Mouse (Mus musculus) CH12.LX (cell line): ENCODE measurements around the gene Msi2. TPM values are rescaled to one million over a fixed set of nuclear protein-coding genes. Genes with fewer than 3 reads are reported as not detected.
A peak's percentile ranks its signal among the peaks of the same experiment; 100 is the strongest.

ENCODE experiments used
- DNase-seq: peaks from one replicate; pipeline ENCODE4 v3.0.0-alpha.2; 2013; ENCODE audit errors: extremely low read depth
- H3K27ac ChIP-seq: 2 replicates; pipeline ENCODE4 v1.5.1; 2012; ENCODE audit warnings: low read depth, mild to moderate bottlenecking, control low read depth, moderate library complexity; ENCODE audit not compliant: insufficient read depth
- H3K27me3 ChIP-seq: replicated peaks from 2 replicates; pipeline ENCODE3; 2012; ENCODE audit warnings: inconsistent platforms
- H3K36me3 ChIP-seq, 2 experiments: replicated peaks in 1 of 2; 2 replicates each; pipeline versions ENCODE3 to v1.6.1; 2012; ENCODE audit warnings: inconsistent platforms in 1 of 2, low read length in 1 of 2, mild to moderate bottlenecking in 1 of 2, mixed read lengths in 1 of 2, moderate library complexity in 1 of 2; ENCODE audit not compliant: control insufficient read depth in 1 of 2, insufficient read depth in 1 of 2
- H3K4me1 ChIP-seq, 2 experiments: 2 replicates each; pipeline ENCODE4 v1.6.1; 2012; ENCODE audit warnings: inconsistent platforms in 1 of 2, moderate library complexity in 1 of 2; ENCODE audit not compliant: insufficient read depth in 2 of 2, control insufficient read depth in 1 of 2
- H3K4me2 ChIP-seq: 2 replicates; pipeline ENCODE4 v1.6.1; 2012; ENCODE audit warnings: low read depth, mild to moderate bottlenecking, control low read depth; ENCODE audit not compliant: poor library complexity, insufficient read depth, severe bottlenecking
- H3K4me3 ChIP-seq, 3 experiments: fragments of 150-350 bp in 1 of 3; sonication (generic) in 1 of 3; replicated peaks in 1 of 3; 2 replicates each; pipeline versions ENCODE3 to v1.5.1; 2011 to 2012; ENCODE audit warnings: low read depth in 2 of 3, low read length in 2 of 3, mild to moderate bottlenecking in 2 of 3, moderate library complexity in 2 of 3, control low read depth in 1 of 3, improper control_type of control experiment in 1 of 3, inconsistent platforms in 1 of 3, mixed read lengths in 1 of 3; ENCODE audit not compliant: poor library complexity in 1 of 3
- H3K79me2 ChIP-seq: replicated peaks from 2 replicates; pipeline ENCODE4 v1.6.1; 2012; ENCODE audit warnings: mild to moderate bottlenecking, moderate library complexity; ENCODE audit not compliant: control insufficient read depth, poor library complexity, insufficient read depth, severe bottlenecking; ENCODE audit errors: extremely low read depth
- H3K9ac ChIP-seq: 2 replicates; pipeline ENCODE4 v1.6.1; 2012; ENCODE audit warnings: low read depth, mild to moderate bottlenecking, control low read depth, moderate library complexity; ENCODE audit not compliant: insufficient read depth
- H3K9me3 ChIP-seq: replicated peaks from 2 replicates; pipeline ENCODE3; 2012; ENCODE audit warnings: low read length, inconsistent platforms, mixed read lengths
- CHD1 ChIP-seq: IDR thresholded peaks from 2 replicates; pipeline ENCODE4 v1.6.1; 2012; ENCODE audit warnings: low read depth, low read length, improper control_type of control experiment, inconsistent platforms
- CTCF ChIP-seq, 2 experiments: IDR thresholded peaks in 1 of 2; conservative IDR thresholded peaks in 1 of 2; 2 replicates each; pipeline ENCODE4 v1.5.1; 2011 to 2012; ENCODE audit warnings: low read depth in 2 of 2, low read length in 2 of 2, improper control_type of control experiment in 1 of 2, inconsistent platforms in 1 of 2, mild to moderate bottlenecking in 1 of 2, moderate library complexity in 1 of 2
- ETS1 ChIP-seq: conservative IDR thresholded peaks from 2 replicates; pipeline ENCODE4 v1.6.1; 2012; ENCODE audit warnings: low read depth, mild to moderate bottlenecking, inconsistent platforms, low read length, improper control_type of control experiment, moderate library complexity
- GABPA ChIP-seq: IDR thresholded peaks from 2 replicates; pipeline ENCODE4 v1.6.1; 2012; ENCODE audit warnings: low read depth, low read length, improper control_type of control experiment, inconsistent platforms; ENCODE audit not compliant: insufficient replicate concordance
- IRF4 ChIP-seq: IDR thresholded peaks from 2 replicates; pipeline ENCODE4 v1.6.1; 2014; ENCODE audit warnings: low read depth, mild to moderate bottlenecking, inconsistent platforms, low read length, improper control_type of control experiment
- JUN ChIP-seq: IDR thresholded peaks from 2 replicates; pipeline ENCODE4 v1.6.1; 2011; ENCODE audit warnings: low read depth, mild to moderate bottlenecking, low read length, improper control_type of control experiment, moderate library complexity; ENCODE audit not compliant: insufficient read depth
- JUND ChIP-seq: conservative IDR thresholded peaks from 2 replicates; pipeline ENCODE4 v1.6.1; 2011; ENCODE audit warnings: low read depth, low read length, improper control_type of control experiment
- KAT2A ChIP-seq: IDR thresholded peaks from 2 replicates; pipeline ENCODE4 v1.6.1; 2012; ENCODE audit warnings: low read length, improper control_type of control experiment, inconsistent platforms; ENCODE audit not compliant: insufficient replicate concordance
- MAFK ChIP-seq: IDR thresholded peaks from 2 replicates; pipeline ENCODE4 v1.6.1; 2011; ENCODE audit warnings: low read length, improper control_type of control experiment; ENCODE audit not compliant: insufficient replicate concordance
- MEF2A ChIP-seq: IDR thresholded peaks from 2 replicates; pipeline ENCODE4 v1.6.1; 2014; ENCODE audit warnings: low read depth, mild to moderate bottlenecking, inconsistent platforms, low read length, improper control_type of control experiment, borderline replicate concordance
- MXI1 ChIP-seq: IDR thresholded peaks from 2 replicates; pipeline ENCODE4 v1.6.1; 2011; ENCODE audit warnings: mild to moderate bottlenecking, low read depth, low read length, improper control_type of control experiment
- MYC ChIP-seq: IDR thresholded peaks from 2 replicates; pipeline ENCODE4 v1.6.1; 2011; ENCODE audit warnings: low read depth, mild to moderate bottlenecking, improper control_type of control experiment, low read length
- RAD21 ChIP-seq: IDR thresholded peaks from 2 replicates; pipeline ENCODE4 v1.6.1; 2011; ENCODE audit warnings: low read depth, mild to moderate bottlenecking, low read length, improper control_type of control experiment, moderate library complexity
- RCOR1 ChIP-seq: conservative IDR thresholded peaks from 2 replicates; pipeline ENCODE4 v1.6.1; 2012; ENCODE audit warnings: low read depth, mild to moderate bottlenecking, inconsistent platforms, low read length, improper control_type of control experiment
- TBP ChIP-seq: conservative IDR thresholded peaks from 2 replicates; pipeline ENCODE4 v1.6.1; 2011; ENCODE audit warnings: low read depth, low read length, improper control_type of control experiment
- TCF12 ChIP-seq: IDR thresholded peaks from 2 replicates; pipeline ENCODE4 v1.6.1; 2014; ENCODE audit warnings: low read depth, mild to moderate bottlenecking, inconsistent platforms, low read length, improper control_type of control experiment
- USF1 ChIP-seq: IDR thresholded peaks from 2 replicates; pipeline ENCODE4 v1.6.1; 2014; ENCODE audit warnings: low read depth, mild to moderate bottlenecking, inconsistent platforms, low read length, improper control_type of control experiment
- ZC3H11A ChIP-seq: IDR thresholded peaks from 2 replicates; pipeline ENCODE4 v1.6.1; 2012; ENCODE audit warnings: low read depth, mild to moderate bottlenecking, inconsistent platforms, low read length, improper control_type of control experiment
- ZNF384 ChIP-seq: IDR thresholded peaks from 2 replicates; pipeline ENCODE4 v1.6.1; 2012; ENCODE audit warnings: low read depth, low read length, improper control_type of control experiment, inconsistent platforms
- dilution Hi-C: fragments of 300-500 bp; cut with MboI; formaldehyde crosslinking; loops from 2 replicates; pipeline ENCODE4 v1.14.3; 2020; ENCODE audit warnings: low sequenced_read_pairs; ENCODE audit not compliant: extremely low pct_unique_long_range_greater_than_20kb, extremely low pct_ligation_motif_present
- in situ Hi-C: fragments of 300-500 bp; cut with MboI; formaldehyde crosslinking; loops from 3 replicates; pipeline ENCODE4 v1.14.3; 2019; ENCODE audit warnings: low sequenced_read_pairs, low pct_ligation_motif_present, low pct_unique_long_range_greater_than_20kb, mixed read lengths
- polyA plus RNA-seq: library from polyadenylated mRNA; unstranded; fragments of >175 nt; gene quantifications from 2 replicates; pipeline ENCODE4 v1.2.1, GENCODE M21; 2012; ENCODE audit warnings: low read depth; ENCODE audit not compliant: insufficient read length
- total RNA-seq, 2 experiments: library from RNA; depleted of rRNA; stranded (reverse); fragments of 300-350 nt in 1 of 2; fragments of >200 nt in 1 of 2; gene quantifications; 2 replicates each; pipeline ENCODE4 v1.2.3; 2012 to 2014

Msi2 gene
- total and polyA plus RNA-seq, 3 experiments, result 40.3 to 73.1 (median 52.6) TPM

- H3K79me2 ChIP-seq, result peaks cover 17% of the 10 kb centered on the region
- no peak for DNase-seq
- dilution Hi-C loops, result no loop called here
- peak overlapping the region; percentile 64 for H3K27ac ChIP-seq
- peaks cover 8 to 57% of the 10 kb centered on the region in 2 experiments for H3K36me3 ChIP-seq
- in situ Hi-C loops, result loop anchor here (10.0 kb wide), 1 partner anchor 55 kb away; no protein-coding TSS in a partner anchor
- TF ChIP-seq RCOR1, result no peak
- TF ChIP-seq GABPA, result no peak
- peak; percentile 36; the same call in 1 of the 2 replicates for TF ChIP-seq IRF4
- 0 out of 2 replicates have a peak, but pooled peaks have one; percentile 35 for TF ChIP-seq MEF2A
- no peak for TF ChIP-seq ETS1
- TF ChIP-seq TCF12, result peak; percentile 31; the same call in 1 of the 2 replicates
- no peak for TF ChIP-seq ZC3H11A
- no peak for TF ChIP-seq JUND
- TF ChIP-seq MXI1, result 0 out of 2 replicates have a peak, but pooled peaks have one; percentile 45
- no peak for TF ChIP-seq MYC
- TF ChIP-seq JUN, result no peak
- no peak for TF ChIP-seq CTCF (conservative IDR thresholded peaks at IDR 0.05 in 1 of 2, IDR thresholded peaks at IDR 0.05 in 1 of 2; ENCODE audit: low read depth in 2 of 2, low read length in 2 of 2)
- no peak for TF ChIP-seq USF1
- TF ChIP-seq CHD1, result no peak; the same call in 1 of the 2 replicates
- no peak for TF ChIP-seq KAT2A
- TF ChIP-seq RAD21, result no peak
- peak overlapping the region; percentile 43; the same call in 1 of the 2 replicates for H3K9ac ChIP-seq
- no peak overlapping the region for H3K4me2 ChIP-seq
- H3K4me1 ChIP-seq, result peaks cover 45 to 94% of the 10 kb centered on the region in 2 experiments
- H3K9me3 ChIP-seq, result no peaks in the 10 kb centered on the region
- peak overlapping the region in 1 of 3 experiments; percentile 24 for H3K4me3 ChIP-seq
- H3K27me3 ChIP-seq, result no peaks in the 10 kb centered on the region
Measured at GRCm38 (mm10) chr11:88629619-88630018, 88.7 kb downstream of the Msi2 start.

GRCm38 (mm10) chr11:88629165-88629564 is 89.1 kb downstream of the Msi2 start:
- dilution Hi-C loops, result no loop called here
- Histone ChIP-seq H3K4me3 (peak overlapping the region in 1 of 3 experiments; percentile 24), H3K27ac (peak overlapping the region; percentile 64), H3K4me2 (no peak overlapping the region), H3K4me1 (peaks cover 44 to 94% of the 10 kb centered on the region in 2 experiments), H3K27me3 (no peaks in the 10 kb centered on the region), H3K9ac (peak overlapping the region; percentile 43; the same call in 1 of the 2 replicates), H3K9me3 (no peaks in the 10 kb centered on the region)
- DNase-seq, result no peak
- in situ Hi-C loops, result loop anchor here (10.0 kb wide), 1 partner anchor 56 kb away; no protein-coding TSS in a partner anchor
- TF ChIP-seq TBP, result no peak
- TF ChIP-seq ZNF384, result peak; percentile 72; the same call in 1 of the 2 replicates
- no peak for TF ChIP-seq MAFK
- no peak for TF ChIP-seq IRF4
- TF ChIP-seq, all 38 proteins: peak for 1
- H3K79me2 ChIP-seq, result peaks cover 17% of the 10 kb centered on the region
- peaks cover 8 to 58% of the 10 kb centered on the region in 2 experiments for H3K36me3 ChIP-seq
